Mouse (Mus musculus) E14TG2a.4 (cell line): ENCODE results near the gene Mroh2a.

ENCODE experiments used
- CTCF ChIP-seq: conservative IDR thresholded peaks from 2 replicates; pipeline ENCODE4 v1.5.1; 2014; ENCODE audit warnings: low read length
- NANOG ChIP-seq: IDR thresholded peaks from 2 replicates; pipeline ENCODE4 v1.6.1; 2014; ENCODE audit warnings: borderline replicate concordance, low read length, mixed read lengths
- POU5F1 ChIP-seq: IDR thresholded peaks from 2 replicates; pipeline ENCODE4 v1.6.1; 2014; ENCODE audit warnings: low read length, borderline replicate concordance

- TF ChIP-seq CTCF (no peak), POU5F1 (no peak), NANOG (no peak)
Observed at GRCm38 (mm10) chr1:88226670-88227379, at the start of gene Mroh2a.
